Mouse (Mus musculus) G1E (cell line): ENCODE data around the gene Gm28042.

ENCODE experiments used
- CTCF ChIP-seq: IDR thresholded peaks from 2 replicates; pipeline ENCODE4 v1.5.1; 2012; ENCODE audit warnings: low read depth, low read length, inconsistent platforms, mixed read lengths
- TAL1 ChIP-seq: conservative IDR thresholded peaks from 2 replicates; pipeline ENCODE4 v1.6.1; 2012; ENCODE audit warnings: low read depth, low read length, inconsistent platforms, mixed read lengths

- no peak for TF ChIP-seq CTCF
- TF ChIP-seq TAL1 = no peak
These were observed 19.5 kb upstream of the Gm28042 start for GRCm38 (mm10) chr2:120007680-120008210.
